Mouse (Mus musculus): Measurements from ENCODE around the gene Vmn1r230. TPM values are rescaled to one million over a fixed set of nuclear protein-coding genes. Genes with fewer than 3 reads are reported as not detected.

Vmn1r230 gene
- not detected in 2 replicates for total RNA-seq (2015)
- total RNA-seq (2017): not detected in 2 replicates

GRCm38 (mm10) chr17:20840144-20840543 lies at the start of gene Vmn1r230:
Gene Vmn1r230, plus strand, starts transcription at chr17:20840444.
- no peak for ATAC-seq (ENCODE audit: poor library complexity, severe bottlenecking)

GRCm38 (mm10) chr17:20811255-20811654 lies 29.0 kb upstream of the Vmn1r230 start, which contains the start of gene Vmn1r229:
Gene Vmn1r229, plus strand, starts transcription at chr17:20811555.
- no peak for ATAC-seq (ENCODE audit: poor library complexity, severe bottlenecking)

Other genes with a start within 250 kb of the Vmn1r230 start
- not detected in 2 replicates for gene Vmn2r110, start 244.0 kb upstream of the Vmn1r230 start, total RNA-seq (2015)
- gene Vmn2r110, start 244.0 kb upstream of the Vmn1r230 start, total RNA-seq (2017): not detected in 2 replicates
- not detected in 2 replicates for gene Fpr-rs3, start 215.6 kb upstream of the Vmn1r230 start, total RNA-seq (2015)
- not detected in 2 replicates for gene Fpr-rs3, start 215.6 kb upstream of the Vmn1r230 start, total RNA-seq (2017)
- gene Vmn1r226, start 157.6 kb upstream of the Vmn1r230 start, total RNA-seq (2015): not detected in 2 replicates
- not detected in 2 replicates for gene Vmn1r226, start 157.6 kb upstream of the Vmn1r230 start, total RNA-seq (2017)
- gene Vmn1r227, start 110.6 kb upstream of the Vmn1r230 start, total RNA-seq (2015): not detected in 2 replicates
- not detected in 2 replicates for gene Vmn1r227, start 110.6 kb upstream of the Vmn1r230 start, total RNA-seq (2017)
- not detected in 2 replicates for gene Vmn1r228, start 54.3 kb upstream of the Vmn1r230 start, total RNA-seq (2015)
- not detected in 2 replicates for gene Vmn1r228, start 54.3 kb upstream of the Vmn1r230 start, total RNA-seq (2017)
- gene Vmn1r229, start 28.9 kb upstream of the Vmn1r230 start, total RNA-seq (2015): not detected in 2 replicates
- gene Vmn1r229, start 28.9 kb upstream of the Vmn1r230 start, total RNA-seq (2017): not detected in 2 replicates
- not detected in 2 replicates for gene Vmn1r231, start 64.6 kb downstream of the Vmn1r230 start, total RNA-seq (2015)
- not detected in 2 replicates for gene Vmn1r231, start 64.6 kb downstream of the Vmn1r230 start, total RNA-seq (2017)
- not detected in 2 replicates for gene Vmn1r232, start 79.3 kb downstream of the Vmn1r230 start, total RNA-seq (2015)
- gene Vmn1r232, start 79.3 kb downstream of the Vmn1r230 start, total RNA-seq (2017): not detected in 2 replicates
- gene Ppp2r1a, start 104.9 kb downstream of the Vmn1r230 start, total RNA-seq (2015): 240 and 300 TPM in 2 replicates
- 141 and 143 TPM in 2 replicates for gene Ppp2r1a, start 104.9 kb downstream of the Vmn1r230 start, total RNA-seq (2017)
- gene Vmn1r233, start 156.0 kb downstream of the Vmn1r230 start, total RNA-seq (2015): not detected in 2 replicates
- not detected in 2 replicates for gene Vmn1r233, start 156.0 kb downstream of the Vmn1r230 start, total RNA-seq (2017)
- 12.4 and 14.3 TPM in 2 replicates for gene Zfp160, start 168.5 kb downstream of the Vmn1r230 start, total RNA-seq (2015)
- gene Zfp160, start 168.5 kb downstream of the Vmn1r230 start, total RNA-seq (2017): 15.3 and 18.0 TPM in 2 replicates